Mouse (Mus musculus): Measurements from ENCODE around the gene Polrmt.
"Not testable (repeated sequence)": the region's sequence is repeated elsewhere in the genome, so short reads cannot be mapped to it uniquely, and the experiment has no call there.

Gene Polrmt

DNA sequence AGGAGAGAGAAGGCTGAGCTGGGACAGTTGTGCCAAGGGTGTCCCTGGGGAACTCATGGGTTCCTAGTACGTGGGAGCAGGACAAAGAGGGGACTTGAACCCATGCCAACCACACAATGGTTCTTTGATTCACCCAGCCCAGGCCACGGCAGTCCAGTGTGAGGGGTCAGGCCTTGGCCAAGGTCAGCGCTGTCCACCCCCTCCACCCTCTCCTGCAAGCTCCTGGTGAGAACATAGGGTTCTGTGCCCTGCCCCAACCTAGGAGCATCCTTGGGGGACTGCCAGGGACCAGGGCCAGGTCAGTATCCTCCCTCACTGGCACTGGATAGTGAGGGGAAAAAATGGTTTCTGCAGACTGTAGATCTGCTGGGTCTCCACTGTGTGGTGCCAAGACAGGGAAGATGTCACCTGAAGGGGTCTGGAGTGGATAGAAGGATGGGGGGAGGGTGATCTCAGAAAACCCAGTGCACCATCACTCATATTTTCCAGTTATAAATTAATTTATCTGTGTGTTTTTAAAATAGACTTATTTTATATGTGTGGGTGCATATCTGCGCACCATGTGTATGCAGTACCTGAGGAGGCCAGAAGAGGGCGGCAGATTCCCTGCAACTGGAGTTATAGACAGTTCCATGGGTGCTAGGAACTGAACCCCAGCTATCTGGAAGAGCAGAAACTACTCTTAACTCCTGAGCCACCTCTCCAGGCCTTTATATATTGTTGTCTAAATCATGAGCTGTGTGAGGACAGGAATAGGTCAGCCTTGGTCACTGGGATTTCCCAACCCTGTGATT, 28.3 kb upstream of the Polrmt start:
- no peak for DNase-seq (ENCODE audit: low read depth, low spot score)

DNA sequence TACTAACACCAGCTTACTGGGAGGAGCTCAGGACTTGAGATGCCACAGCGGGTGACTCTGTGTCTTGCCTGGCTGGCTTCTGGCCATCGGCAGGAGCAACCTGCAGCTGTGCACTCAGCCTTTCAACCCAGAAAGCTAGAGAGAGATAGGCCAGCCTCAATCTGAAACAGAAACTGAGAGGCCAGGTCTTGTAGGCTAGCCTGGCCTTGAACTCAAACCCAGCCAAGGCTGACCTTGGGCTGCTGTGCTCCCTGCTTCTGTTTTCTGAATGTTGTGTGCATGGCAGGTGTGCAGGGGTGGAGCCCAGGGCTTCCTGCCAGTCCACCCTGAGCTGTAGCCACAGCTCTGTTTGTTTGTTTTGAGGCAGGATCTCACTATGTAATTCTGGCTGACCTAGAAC, 26.8 kb upstream of the Polrmt start:
- no peak for DNase-seq (ENCODE audit: low read depth, low spot score)

DNA sequence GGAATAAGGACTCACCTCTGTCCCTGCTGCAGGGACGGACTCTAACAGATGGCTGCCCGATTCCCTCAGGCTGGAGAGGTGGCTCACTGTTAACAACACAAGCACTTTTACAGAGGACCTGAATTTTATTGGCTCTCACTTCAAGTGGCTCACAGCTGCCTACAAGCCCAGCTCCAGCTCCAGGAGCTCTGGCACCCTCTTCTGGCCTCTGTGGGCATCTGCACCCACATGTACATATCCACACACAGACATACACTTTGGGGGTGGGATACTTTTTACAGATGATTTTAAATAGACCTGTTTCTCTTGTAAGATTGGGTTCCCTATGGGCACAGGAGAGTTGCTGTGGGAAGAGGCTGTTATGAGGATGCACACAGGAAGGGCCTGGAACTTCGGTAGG, 25.9 kb upstream of the Polrmt start:
- no peak for DNase-seq (ENCODE audit: low read depth, low spot score)

DNA sequence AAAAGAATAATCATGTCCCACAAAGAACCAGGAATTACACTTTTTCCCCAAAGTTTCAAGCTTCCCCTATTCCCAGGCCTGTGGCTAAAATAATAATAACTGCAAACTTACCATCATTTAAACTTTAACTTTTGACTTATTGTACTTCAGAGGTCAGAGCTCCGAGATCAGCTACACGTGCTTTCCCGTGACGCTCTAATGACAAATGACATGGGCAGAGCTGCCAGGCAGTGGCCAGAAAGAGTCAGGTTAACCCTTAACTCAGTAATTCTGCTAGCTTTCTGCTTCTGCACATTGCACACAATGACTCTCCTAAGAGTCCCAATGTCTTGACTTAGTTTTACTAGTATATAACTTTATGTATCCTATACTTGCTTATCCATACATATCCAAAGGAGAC, 22.9 kb upstream of the Polrmt start:
- no peak for DNase-seq (ENCODE audit: low read depth, low spot score)

DNA sequence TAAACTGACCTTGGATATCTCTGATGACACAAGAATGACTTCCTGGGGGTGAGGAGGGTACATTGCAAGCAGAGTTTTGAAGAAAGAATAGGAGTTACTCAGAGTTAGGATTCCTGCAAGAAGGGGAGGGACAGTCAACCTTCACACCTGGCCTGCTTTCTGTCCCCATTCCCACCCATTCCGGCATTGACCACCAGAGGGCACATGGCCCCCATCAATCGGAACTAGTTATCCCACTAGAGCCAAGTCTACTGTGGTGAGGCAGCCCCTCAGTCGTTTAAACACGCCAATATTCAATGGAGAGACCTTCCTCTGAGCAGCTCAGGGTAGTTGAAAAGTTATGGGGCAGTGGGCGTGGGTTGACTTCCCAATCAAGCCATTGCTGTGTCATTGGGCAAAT, 22.0 kb upstream of the Polrmt start:
- peak; percentile 54 for DNase-seq (ENCODE audit: low read depth, low spot score)

DNA sequence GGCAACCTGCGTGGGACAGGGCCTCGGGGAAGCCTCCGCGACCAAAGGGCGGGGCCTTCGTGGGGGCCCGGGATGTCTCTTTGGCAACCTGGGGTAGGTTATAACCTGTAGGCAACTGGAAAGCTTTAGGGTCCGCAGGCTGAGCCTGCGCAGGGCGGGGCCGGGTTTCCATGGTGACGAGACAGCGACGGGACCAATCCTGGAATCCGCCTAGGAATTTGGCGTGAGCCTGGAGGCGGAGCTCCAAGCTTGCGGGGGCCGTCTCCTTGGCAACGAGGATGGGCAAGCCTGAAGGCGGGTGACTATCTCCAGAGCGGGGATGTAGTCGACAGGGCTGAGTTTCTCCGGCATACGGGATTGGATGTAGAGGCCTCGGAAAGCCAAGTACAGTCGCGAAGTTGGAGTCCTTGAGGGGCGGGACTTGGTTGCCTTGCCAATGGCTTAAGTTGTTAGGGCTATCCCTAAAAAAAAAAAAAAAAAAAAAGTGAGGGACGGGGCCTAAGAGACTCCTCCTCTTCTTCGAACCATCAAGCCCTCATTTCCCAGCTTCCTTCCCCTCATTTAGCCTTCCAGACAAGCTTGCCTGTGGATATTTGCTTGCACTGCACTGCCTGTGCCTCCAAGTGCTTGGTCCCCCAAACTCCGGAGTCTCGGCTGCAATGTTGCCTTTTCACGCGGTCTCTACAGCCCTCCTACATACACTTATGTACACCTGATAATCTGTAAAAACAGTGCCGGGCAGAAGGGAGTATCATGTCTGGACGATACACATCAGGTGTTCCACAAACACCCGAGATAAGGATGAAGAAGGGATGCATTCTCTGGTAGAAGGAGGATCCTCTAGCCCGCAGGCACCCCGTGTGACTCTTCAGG, 21.2 kb upstream of the Polrmt start:
- no peak for DNase-seq (ENCODE audit: low read depth, low spot score)

DNA sequence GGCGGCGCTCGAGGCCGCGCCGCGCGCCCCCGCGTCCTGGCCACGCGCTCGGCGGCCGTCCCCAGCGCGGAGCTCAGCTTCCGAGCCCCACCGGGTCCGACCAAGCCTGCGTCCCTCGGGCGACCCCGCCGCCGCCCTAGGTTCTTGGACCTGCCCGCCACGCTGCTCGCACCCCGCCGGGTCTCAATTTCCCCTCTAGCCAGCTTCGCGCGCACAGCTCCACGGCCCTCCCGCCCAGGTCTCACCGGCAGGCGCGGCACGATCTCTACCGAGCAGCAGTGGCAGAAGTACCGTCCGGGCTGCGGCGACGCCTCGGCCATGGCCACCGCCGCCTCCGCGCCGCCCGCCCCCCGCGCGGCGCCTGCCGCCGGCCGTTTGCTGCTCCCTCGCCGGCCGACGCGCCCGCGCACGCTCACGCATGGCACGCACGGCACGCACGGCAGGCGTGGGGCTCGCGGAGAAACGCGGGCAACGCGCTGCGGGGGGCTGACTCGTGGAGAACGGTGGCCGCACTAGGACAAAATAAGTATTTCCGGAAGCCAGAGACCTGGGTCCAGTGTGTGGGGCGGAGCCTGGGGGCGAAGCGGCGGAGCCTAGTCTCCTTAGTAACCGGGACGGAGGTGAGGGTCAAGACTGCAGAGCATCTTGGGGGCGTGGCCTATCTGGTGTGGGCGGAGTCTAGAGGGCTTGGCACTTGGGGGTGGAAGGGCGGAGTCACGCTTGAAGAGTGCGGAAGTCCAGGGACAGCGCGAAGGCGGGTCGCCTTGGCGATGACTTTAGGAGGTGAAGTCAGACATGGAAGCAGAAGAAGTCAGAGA, 20.3 kb upstream of the Polrmt start, which contains the start of gene Rnf126:
Gene Rnf126 (minus strand): TSS at position 445 of the 818 bp plus-strand sequence.
- DNase-seq (ENCODE audit: low read depth, low spot score) = peak; percentile 98

DNA sequence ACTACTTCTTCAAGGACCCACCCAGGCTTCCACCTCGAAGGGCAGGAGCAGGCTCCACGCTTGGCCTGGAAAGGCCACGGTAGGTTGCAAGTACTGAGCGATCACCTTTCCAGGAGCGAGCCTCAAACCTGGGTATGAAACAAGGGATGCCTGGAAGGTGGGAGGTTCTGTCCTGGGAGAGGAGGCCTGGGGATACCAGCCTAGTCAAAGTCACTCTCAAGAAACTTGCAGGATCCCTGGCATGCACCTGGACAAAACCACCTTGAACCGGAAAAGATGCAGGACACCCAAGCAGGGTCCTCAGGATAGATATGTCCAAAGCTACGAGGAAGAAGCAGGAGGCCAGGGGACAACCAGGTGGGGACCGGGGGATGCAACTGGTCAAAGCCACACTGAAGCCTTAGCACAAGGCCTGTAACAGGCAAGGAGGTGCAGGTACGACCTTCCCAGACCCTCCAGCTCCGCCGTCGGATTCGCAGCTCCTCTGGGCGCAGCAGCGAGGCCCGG, 19.7 kb upstream of the Polrmt start:
- no peak for DNase-seq (ENCODE audit: low read depth, low spot score)

DNA sequence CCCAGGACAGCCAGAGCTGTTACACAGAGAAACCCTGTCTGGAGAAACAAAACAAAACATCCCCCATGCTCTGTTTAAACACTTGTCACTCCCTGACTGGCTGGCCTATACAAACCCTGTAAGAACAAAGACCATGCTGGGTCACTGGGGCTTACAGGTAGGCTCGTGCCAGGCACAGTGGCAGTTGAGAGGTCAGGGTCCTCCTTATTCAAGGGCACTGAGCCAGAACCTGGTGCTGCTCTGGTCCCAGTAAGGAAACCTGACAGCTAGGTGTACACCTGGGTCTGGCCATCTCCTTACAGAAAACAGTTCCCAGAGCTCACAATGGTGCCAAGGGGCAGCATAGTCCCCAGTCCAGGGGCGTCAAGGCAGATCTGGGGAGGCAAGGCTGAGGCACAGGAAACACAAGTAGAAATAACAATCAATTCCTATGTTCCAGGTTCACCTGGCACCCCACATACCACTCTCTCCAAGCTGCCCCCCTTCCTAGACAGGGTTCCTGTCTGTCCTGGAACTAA, 18.9 kb upstream of the Polrmt start:
- no peak for DNase-seq (ENCODE audit: low read depth, low spot score)

DNA sequence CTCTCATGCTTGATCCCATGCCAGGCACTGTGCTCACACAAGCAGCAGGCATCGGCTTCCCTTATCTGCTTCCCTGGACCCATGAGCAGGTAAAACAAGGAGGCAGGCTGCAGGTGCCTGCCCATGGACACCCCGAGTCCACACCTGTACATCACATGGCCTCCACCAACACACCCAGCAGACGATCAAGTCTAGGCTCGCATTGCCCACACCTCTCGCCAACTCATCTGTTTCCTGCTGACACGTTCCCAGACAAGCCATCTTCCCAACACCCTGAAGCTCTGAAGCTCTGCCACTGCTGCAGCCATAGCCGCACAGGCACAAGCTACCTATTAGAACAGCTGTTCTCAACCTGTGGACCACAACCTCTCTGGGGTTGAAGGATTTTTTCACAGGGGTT, 17.9 kb upstream of the Polrmt start:
- no peak for DNase-seq (ENCODE audit: low read depth, low spot score)

DNA sequence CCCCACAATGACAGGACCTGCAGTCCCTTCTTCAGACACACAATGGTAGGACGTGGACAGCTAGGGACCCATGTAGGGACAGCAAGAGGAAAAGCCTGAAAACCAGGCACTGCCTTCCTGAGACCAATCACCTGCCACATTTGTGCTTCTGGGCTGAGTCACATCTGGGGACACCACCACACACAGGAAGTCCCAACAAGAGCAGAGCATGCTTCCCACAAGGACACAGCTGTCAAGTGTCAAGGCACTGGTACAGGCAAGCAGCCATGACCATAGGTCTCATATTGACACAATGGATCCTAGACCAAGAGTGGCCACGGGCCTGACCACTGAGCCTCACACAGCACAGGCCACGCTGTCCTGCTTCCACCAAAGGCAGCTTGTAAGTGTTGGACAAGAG, 16.5 kb upstream of the Polrmt start:
- DNase-seq (ENCODE audit: low read depth, low spot score) = no peak

DNA sequence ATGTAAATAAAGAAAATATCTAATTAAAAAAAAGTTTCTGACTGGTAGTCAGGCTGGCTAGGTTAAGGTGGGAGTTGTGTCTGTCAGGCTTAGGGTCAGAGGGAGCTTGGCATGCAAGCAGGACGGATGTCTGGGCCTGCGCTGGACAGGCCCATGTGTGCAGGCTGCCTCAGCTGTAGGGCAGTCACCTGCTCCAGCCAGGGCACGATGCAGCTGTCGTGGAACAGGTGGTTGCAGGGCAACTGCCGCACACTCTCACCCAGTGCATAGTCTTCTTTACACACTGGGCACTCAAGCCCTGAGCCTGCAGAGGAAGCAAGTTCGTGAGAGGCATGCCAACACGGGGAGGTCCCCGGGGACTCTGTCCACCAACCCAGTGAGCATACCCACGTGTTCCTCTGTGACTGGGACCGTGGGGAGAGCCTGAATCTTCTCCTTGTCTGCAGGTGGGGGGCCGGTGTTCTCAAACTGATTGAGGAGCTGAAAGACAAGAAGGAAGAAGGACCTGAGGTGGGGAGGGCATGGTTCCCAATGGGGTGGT, 14.3 kb upstream of the Polrmt start:
- no peak for DNase-seq (ENCODE audit: low read depth, low spot score)

DNA sequence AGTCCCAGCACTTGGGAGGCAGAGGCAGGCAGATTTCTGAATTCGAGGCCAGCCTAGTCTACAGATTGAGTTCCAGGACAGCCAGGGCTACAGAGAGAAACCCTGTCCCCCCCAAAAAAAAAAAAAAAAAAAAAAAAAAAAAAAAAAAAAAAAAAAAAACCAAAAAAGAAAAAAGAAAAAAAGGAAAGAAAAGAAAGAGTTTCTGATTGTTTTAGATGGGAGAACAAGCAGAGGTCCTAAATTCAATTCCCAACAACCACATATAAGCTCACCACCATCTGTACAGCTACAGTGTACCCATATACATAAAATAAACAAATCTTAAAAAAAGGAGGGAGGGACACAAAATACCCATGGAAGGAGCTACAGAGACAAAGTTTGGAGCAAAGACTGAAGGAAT, 13.3 kb upstream of the Polrmt start:
- DNase-seq (ENCODE audit: low read depth, low spot score) = not testable (repeated sequence)

DNA sequence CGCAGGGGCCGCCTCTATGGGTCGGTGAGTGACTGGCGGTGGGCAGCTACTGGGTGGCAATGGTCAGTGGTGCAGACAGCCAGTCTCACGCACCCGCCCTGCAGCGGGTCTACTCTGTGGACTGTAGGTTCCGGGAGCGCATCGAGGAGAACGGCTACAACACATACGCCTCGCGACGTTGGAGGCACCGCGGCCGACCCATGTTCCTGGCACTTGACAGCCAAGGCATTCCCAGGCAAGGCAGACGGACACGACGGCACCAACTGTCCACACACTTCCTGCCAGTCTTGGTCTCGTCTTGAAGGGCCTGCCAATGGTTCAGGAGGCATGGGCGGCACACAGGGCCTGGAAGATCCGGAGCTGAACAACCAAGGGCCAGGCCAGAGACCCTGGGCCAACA, 10.3 kb upstream of the Polrmt start:
- DNase-seq (ENCODE audit: low read depth, low spot score) = no peak

DNA sequence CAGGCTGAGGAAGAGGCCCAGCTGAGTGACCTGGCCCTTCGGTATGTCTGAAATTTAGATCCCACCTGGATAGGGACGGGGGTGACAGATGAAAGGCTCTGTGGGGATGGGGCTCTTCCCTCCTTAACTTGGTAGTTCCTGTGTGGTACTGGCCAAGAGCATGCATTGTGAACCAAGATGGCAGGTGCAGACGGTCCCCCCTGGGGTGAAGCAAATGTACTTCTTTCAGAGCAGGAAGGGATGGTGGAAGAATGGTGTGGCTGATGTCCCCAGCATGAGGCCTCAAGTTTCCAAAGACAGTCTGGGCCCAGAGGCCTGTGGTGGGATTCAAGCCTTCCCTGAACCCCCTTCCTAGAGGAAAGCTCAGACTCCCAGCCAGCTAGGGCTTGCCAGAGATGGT, 9.5 kb upstream of the Polrmt start:
- DNase-seq (ENCODE audit: low read depth, low spot score) = no peak

DNA sequence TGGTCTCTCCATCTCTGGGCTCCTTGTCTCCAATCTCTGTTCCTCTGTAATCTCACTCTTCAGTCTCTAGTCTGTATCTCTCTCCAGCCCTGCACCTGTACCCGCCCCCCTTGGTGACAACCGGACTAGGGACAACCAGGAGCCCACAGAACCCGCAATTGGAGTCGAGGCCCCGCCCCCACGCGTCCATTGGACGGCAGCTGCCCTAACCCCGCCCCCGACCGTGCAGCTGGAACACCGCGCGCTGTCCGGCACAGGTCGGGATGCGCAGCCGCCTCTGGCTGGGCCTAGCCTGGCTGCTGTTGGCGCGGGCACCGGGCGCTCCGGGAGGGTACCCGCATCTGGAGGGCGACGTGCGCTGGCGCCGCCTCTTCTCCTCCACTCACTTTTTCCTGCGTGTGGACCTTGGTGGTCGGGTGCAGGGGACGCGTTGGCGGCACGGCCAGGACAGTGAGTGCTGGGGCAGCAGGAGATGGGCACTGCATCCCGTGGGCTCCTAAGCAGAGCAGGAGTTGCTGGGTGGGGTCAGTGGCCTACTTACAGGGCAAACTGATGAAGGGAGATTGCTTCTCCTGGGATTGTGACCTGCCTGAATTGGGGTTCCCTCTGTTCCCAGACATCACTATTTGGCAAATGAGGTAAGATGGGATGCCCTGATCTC, 8.6 kb upstream of the Polrmt start, which contains the start of gene Fgf22:
Gene Fgf22 (plus strand): TSS at position 221 of the 661 bp plus-strand sequence.
- peak; percentile 36 for DNase-seq (ENCODE audit: low read depth, low spot score)

DNA sequence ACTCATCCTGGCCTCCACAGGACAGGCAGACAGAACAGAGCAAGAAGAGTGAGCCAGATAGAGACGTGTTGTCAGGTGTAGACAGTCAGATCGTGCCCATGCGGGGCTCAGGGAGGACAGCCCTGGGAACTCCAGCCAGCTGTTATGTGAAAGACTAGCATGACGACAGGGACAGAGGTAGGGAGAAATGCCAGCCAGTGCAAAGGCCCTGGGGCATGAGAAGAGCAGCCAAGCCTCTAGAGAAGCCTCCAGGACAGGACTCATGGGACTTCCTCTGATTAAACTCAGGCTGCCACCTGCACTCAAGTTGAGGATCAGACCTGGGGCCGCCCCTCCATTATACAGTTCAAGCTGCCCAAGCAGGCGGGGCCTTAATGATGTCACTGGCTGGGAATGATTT, 2.1 kb upstream of the Polrmt start:
- DNase-seq (ENCODE audit: low read depth, low spot score) = no peak

DNA sequence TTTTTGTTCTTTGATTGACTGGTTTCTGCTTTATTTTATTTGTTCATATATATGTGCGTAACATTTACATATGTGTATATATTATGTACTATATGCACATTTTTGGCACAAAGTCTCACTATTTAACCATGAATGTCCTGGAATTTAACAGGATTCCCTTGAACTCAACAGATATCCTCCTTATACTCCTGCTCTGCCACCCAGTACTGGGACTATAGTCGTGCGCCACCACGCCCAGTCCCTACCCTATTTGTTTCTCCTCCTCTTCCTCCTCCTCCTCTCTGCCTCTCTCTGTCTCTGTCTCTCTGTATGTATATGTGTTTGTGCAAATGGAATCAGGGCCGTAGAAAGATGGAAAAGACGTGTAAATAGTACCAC, 382 bp upstream of the Polrmt start:
- no peak for DNase-seq (ENCODE audit: low read depth, low spot score)

DNA sequence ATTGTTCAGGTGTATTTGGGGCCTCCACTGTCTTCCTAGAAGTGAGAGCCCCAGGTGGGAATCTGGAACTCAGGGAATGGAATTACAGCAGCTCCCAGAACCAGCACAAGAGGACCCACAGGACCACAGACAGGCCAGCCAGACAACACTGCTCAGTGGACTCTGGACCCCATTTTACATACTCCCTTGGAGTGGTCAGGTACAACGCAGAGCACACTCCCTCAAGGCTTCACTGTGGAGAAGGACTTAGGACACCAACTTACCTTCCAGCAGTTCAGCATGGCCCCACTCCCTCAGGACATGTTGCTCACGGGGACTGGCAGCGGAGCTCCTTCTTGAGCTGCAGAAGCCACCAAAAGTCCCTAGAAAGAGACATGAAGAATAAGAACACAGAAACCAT, 970 bp downstream of the Polrmt start:
- DNase-seq (ENCODE audit: low read depth, low spot score) = no peak

DNA sequence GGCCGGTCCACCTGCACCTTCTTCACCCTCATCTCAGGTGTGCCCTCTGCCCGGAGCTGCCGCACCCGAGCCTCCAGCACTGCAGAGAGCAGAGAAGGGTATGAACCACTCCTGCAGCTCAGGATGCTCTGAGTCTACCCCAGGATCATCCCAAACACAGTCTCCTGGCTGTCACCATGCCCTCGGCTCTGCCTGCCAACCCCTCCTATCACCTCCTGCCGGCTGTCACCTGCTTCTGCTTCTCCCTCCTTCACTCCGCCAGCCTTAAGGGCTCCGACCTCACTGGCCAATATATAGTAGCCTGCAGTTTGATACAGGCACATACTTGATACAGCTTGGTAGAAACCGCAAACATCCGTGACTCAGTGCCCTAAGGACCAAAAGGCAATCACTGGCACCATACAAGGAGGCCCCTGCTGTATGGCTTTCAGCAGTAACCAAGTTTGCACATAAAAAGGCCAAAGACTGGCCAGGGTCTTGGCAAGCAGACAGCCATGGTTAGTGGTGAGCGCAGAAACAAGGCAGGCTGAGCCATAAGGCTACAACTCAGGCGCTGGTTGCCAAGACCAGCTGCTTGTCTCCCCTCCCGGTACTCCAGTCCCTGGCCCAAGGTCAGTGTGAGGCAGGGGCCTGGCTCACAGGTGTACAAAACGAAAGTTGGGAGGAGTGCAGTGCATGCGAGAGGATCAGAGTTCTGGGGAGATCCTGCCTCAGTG, 2.6 kb downstream of the Polrmt start:
- DNase-seq (ENCODE audit: low read depth, low spot score) = no peak
